In genomic region chr8:128991389-128991788, GRCm38 (mm10) we compare ENCODE assay signal across 19 mouse cellular contexts.
DNase-seq lines count a peak whose midpoint lies in the region; ATAC-seq and TF ChIP-seq lines count a peak whose summit lies in the region.
"Had no signal": no experiment of that assay in that cellular context is flagged by ENCODE, and none has a peak within 500 bp of the region (broad histone marks: within the 10 kb centered on the region; RNA-seq: fewer than 3 reads in every experiment).

No protein-coding gene starts in this region.

- H3K27ac ChIP-seq in intestine, embryonic 15.5 days: no peak overlapping the region
- no peak overlapping the region for H3K27ac ChIP-seq in intestine, postnatal 0 days (ENCODE audit: low read depth, low read length)
- H3K27ac ChIP-seq in intestine, embryonic 16.5 days (ENCODE audit: low read length): no peak overlapping the region

- H3K4me1 ChIP-seq in intestine, embryonic 15.5 days (replicated peaks): no peaks in the 10 kb centered on the region
- H3K4me1 ChIP-seq in intestine, postnatal 0 days (replicated peaks; ENCODE audit: control insufficient read depth, insufficient read depth, low read length): no peaks in the 10 kb centered on the region
- no peaks in the 10 kb centered on the region for H3K4me1 ChIP-seq in intestine, embryonic 16.5 days (ENCODE audit: control insufficient read depth, insufficient read depth, low read length)

- no peaks in the 10 kb centered on the region for H3K9me3 ChIP-seq in intestine, embryonic 15.5 days
- H3K9me3 ChIP-seq in intestine, postnatal 0 days (ENCODE audit: control insufficient read depth): no peaks in the 10 kb centered on the region
- H3K9me3 ChIP-seq in intestine, embryonic 16.5 days (ENCODE audit: control insufficient read depth, low read length): no peaks in the 10 kb centered on the region
- H3K9me3 ChIP-seq: G1E had no signal

- no peak overlapping the region for H3K9ac ChIP-seq in intestine, embryonic 15.5 days
- no peak overlapping the region for H3K9ac ChIP-seq in intestine, postnatal 0 days (ENCODE audit: low read depth, low read length)
- no peak overlapping the region for H3K9ac ChIP-seq in intestine, embryonic 16.5 days (ENCODE audit: low read depth, low read length)

- no peaks in the 10 kb centered on the region for H3K27me3 ChIP-seq in intestine, embryonic 15.5 days (replicated peaks)
- no peaks in the 10 kb centered on the region for H3K27me3 ChIP-seq in intestine, postnatal 0 days (replicated peaks; ENCODE audit: control insufficient read depth, insufficient read depth, low read length)
- H3K27me3 ChIP-seq in intestine, embryonic 16.5 days (replicated peaks; ENCODE audit: control insufficient read depth, insufficient read depth, low read length): no peaks in the 10 kb centered on the region
- H3K27me3 ChIP-seq: CH12.LX had no signal

- no peaks in the 10 kb centered on the region for H3K36me3 ChIP-seq in intestine, embryonic 15.5 days
- no peaks in the 10 kb centered on the region for H3K36me3 ChIP-seq in intestine, postnatal 0 days (ENCODE audit: control insufficient read depth, insufficient read depth)
- no peaks in the 10 kb centered on the region for H3K36me3 ChIP-seq in intestine, embryonic 16.5 days (ENCODE audit: control insufficient read depth, insufficient read depth, low read length)
- H3K36me3 ChIP-seq: G1E had no signal

- DNase-seq in left cerebral cortex, adult 8-10 months (ENCODE audit: low spot score in 2 of 2): no peak
- DNase-seq: adrenal gland, adult 2 months; adrenal gland, adult 8-10 months; adrenal gland, postnatal 10 days; adrenal gland, postnatal 14 days; adrenal gland, postnatal 25 days; adrenal gland, postnatal 36 days; B cell, adult 2 months; cerebellum, adult 11 months; cerebellum, adult 11-12 months; cerebellum, adult 18-20 months had no signal

- peak; percentile 55; the same call in 1 of the 2 replicates for ATAC-seq in intestine, embryonic 15.5 days
- ATAC-seq in intestine, postnatal 0 days: no peak
- ATAC-seq in intestine, embryonic 16.5 days: peak; percentile 58; the same call in 1 of the 2 replicates
- ATAC-seq: activated CD4-positive, CD25-positive, alpha-beta regulatory T cell, adult 4 months; CD4-positive, CD25-positive, alpha-beta regulatory T cell, adult 4 months; Patski had no signal

- TF ChIP-seq CTCF in intestine, postnatal 0 days (IDR thresholded peaks at IDR 0.05; ENCODE audit: low read depth): no peak

- WGBS in intestine, embryonic 15.5 days: 92% methylated on average over 1 of the region's 1 CpGs
- 92% methylated on average over 1 of the region's 1 CpGs for WGBS in intestine, postnatal 0 days
- 88% methylated on average over 1 of the region's 1 CpGs for WGBS in intestine, embryonic 16.5 days

- H3K4me3 ChIP-seq in intestine, embryonic 15.5 days (replicated peaks): no peak overlapping the region
- no peak overlapping the region for H3K4me3 ChIP-seq in intestine, postnatal 0 days (ENCODE audit: low read depth, low read length)
- H3K4me3 ChIP-seq in intestine, embryonic 16.5 days (ENCODE audit: low read length): no peak overlapping the region

- H3K4me2 ChIP-seq in intestine, embryonic 15.5 days (replicated peaks): no peak overlapping the region
- no peak overlapping the region for H3K4me2 ChIP-seq in intestine, postnatal 0 days (replicated peaks; ENCODE audit: low read depth)
- no peak overlapping the region for H3K4me2 ChIP-seq in intestine, embryonic 16.5 days (ENCODE audit: low read depth, low read length)
